Mouse (Mus musculus) liver, embryonic 15.5 days (tissue): Measurements from ENCODE around the gene Gcm2. TPM values are rescaled to one million over a fixed set of nuclear protein-coding genes. Genes with fewer than 3 reads are reported as not detected.

ENCODE experiments used
- ATAC-seq: fragments of 200-750 bp; cut with Nextera tagmentation; 2 replicates; pipeline ENCODE4 v1.8.0; 2017; ENCODE audit warnings: moderate number of reproducible peaks, mild to moderate bottlenecking, moderate library complexity; ENCODE audit not compliant: insufficient read depth
- H3K27ac ChIP-seq: fragments of 300-500 bp; sonication (generic); replicated peaks from 2 replicates; pipeline ENCODE4 v1.5.1; 2015; ENCODE audit warnings: mild to moderate bottlenecking, inconsistent platforms
- H3K27me3 ChIP-seq: fragments of 300-500 bp; sonication (generic); 2 replicates; pipeline ENCODE4 v1.6.1; 2015; ENCODE audit warnings: mild to moderate bottlenecking, inconsistent platforms
- H3K36me3 ChIP-seq: fragments of 300-500 bp; sonication (generic); replicated peaks from 2 replicates; pipeline ENCODE4 v1.6.1; 2015; ENCODE audit warnings: moderate library complexity, mild to moderate bottlenecking, inconsistent platforms
- H3K4me1 ChIP-seq: fragments of 300-500 bp; sonication (generic); replicated peaks from 2 replicates; pipeline ENCODE4 v1.6.1; 2015; ENCODE audit warnings: inconsistent platforms
- H3K4me2 ChIP-seq: fragments of 300-500 bp; sonication (generic); 2 replicates; pipeline ENCODE4 v1.6.1; 2015; ENCODE audit warnings: moderate library complexity, mild to moderate bottlenecking, inconsistent platforms
- H3K4me3 ChIP-seq: fragments of 300-500 bp; sonication (generic); replicated peaks from 2 replicates; pipeline ENCODE4 v1.5.1; 2015; ENCODE audit warnings: mild to moderate bottlenecking, inconsistent platforms
- H3K9ac ChIP-seq: fragments of 300-500 bp; sonication (generic); 2 replicates; pipeline ENCODE4 v1.6.1; 2015; ENCODE audit warnings: moderate library complexity, mild to moderate bottlenecking, inconsistent platforms
- H3K9me3 ChIP-seq: fragments of 300-500 bp; sonication (generic); replicated peaks from 2 replicates; pipeline ENCODE4 v1.6.1; 2016; ENCODE audit warnings: inconsistent platforms
- WGBS: fragments of 180-500 bp; shearing (Covaris S2); methylation state at CpG from one replicate; pipeline ENCODE4 v1.1.7; 2015; ENCODE audit warnings: mixed read lengths; ENCODE audit not compliant: insufficient replicate concordance; 5-methylcytosine and 5-hydroxymethylcytosine counted together
- polyA plus RNA-seq: library from polyadenylated mRNA; unstranded; fragments of >200 nt; fragmentation: Nextera tagmentation; extraction: Ambion mirVana; gene quantifications from 2 replicates; pipeline ENCODE4 v1.2.1, GENCODE M21; 2015

The Gcm2 gene
- polyA plus RNA-seq = not detected in 2 replicates

DNA sequence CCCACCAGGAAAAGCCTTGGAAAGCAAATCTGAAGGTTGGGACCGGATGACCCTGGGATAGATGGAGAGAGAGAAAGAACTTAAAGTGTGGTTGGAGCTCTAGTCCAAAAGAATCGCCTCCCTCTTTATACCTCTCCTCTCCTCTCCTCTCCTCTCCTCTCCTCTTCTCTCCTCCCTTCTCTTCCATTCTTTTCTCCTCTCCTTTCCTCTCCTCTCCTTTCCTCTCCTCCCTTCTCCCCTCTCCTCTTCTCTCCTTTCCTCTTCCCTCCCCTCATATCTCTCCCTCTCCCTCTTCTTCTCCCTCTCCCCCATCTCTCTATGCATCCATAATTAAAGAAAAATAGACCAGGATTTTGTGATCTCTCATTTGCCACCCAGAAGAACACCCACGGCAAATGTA lies at the start of gene Gcm2:
Gene Gcm2, minus strand, starts transcription at position 101 of the 400 bp plus-strand sequence.
- H3K27me3 ChIP-seq = peaks cover 43% of the 10 kb centered on the region
- no peak for ATAC-seq
- no peak within 1 kb of the TSS for H3K4me3 ChIP-seq
- H3K9me3 ChIP-seq = no peaks in the 10 kb centered on the region
- H3K4me2 ChIP-seq = no peak within 1 kb of the TSS
- H3K27ac ChIP-seq = no peak within 1 kb of the TSS
- H3K9ac ChIP-seq = no peak within 1 kb of the TSS
- WGBS = 53% methylated on average over 3 of the region's 3 CpGs
- H3K4me1 ChIP-seq = no peaks in the 10 kb centered on the region
- H3K36me3 ChIP-seq = no peaks in the 10 kb centered on the region

DNA sequence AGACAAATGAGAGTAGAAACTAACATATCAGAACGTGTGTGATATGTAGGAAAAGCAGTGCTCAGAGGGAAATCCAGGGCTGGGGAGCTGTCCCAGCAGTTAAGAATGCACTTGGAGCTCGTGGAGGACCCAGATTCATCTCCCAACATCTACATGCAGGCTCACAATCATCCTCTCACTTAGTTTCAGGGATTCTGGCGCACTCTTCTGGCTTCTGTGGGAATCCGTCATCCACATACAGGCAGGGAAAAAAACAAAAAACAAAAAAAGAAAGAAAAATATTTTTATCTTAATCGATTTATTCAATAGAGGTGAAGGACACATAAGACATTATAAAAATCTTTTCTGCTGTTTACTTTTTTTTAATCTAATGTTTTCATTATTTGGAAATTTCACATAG lies 47.6 kb upstream of the Gcm2 start:
- no peaks in the 10 kb centered on the region for H3K4me1 ChIP-seq
- H3K4me3 ChIP-seq = no peak overlapping the region
- no peaks in the 10 kb centered on the region for H3K27me3 ChIP-seq
- no peak for ATAC-seq
- H3K36me3 ChIP-seq = no peaks in the 10 kb centered on the region
- H3K4me2 ChIP-seq = no peak overlapping the region
- H3K27ac ChIP-seq = no peak overlapping the region
- no peak overlapping the region for H3K9ac ChIP-seq
- 45% methylated on average over 5 of the region's 5 CpGs for WGBS
- H3K9me3 ChIP-seq = no peaks in the 10 kb centered on the region

GRCm38 (mm10) chr13:41153146-41153545 lies 42.3 kb upstream of the Gcm2 start:
- 59% methylated on average over 11 of the region's 11 CpGs for WGBS
- ATAC-seq = no peak
- Histone ChIP-seq H3K4me1 (no peaks in the 10 kb centered on the region), H3K27ac (no peak overlapping the region), H3K27me3 (no peaks in the 10 kb centered on the region), H3K4me2 (no peak overlapping the region), H3K9me3 (no peaks in the 10 kb centered on the region), H3K9ac (no peak overlapping the region), H3K36me3 (no peaks in the 10 kb centered on the region), H3K4me3 (no peak overlapping the region)

DNA sequence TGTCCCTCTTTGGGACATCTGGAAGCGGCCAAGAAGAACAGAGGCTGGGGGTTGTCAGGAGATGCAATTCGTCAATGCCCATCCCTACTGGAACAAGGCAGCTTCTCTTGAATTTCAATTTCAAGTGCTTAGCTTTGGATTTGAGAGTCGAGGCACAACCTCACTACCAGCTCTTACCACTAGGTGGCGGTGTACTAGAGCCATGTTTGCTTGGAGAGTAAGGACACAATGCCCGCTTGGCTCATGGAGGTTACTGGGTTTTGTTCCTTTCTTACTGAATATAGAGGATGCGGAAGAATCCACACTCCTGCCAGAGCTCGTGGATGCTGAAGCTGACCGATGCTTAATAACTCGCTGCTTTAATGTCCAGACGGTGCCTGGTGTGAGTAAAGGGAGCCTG lies 35.4 kb upstream of the Gcm2 start:
- no peaks in the 10 kb centered on the region for H3K9me3 ChIP-seq
- no peaks in the 10 kb centered on the region for H3K27me3 ChIP-seq
- WGBS = 60% methylated on average over 10 of the region's 10 CpGs
- H3K9ac ChIP-seq = no peak overlapping the region
- no peaks in the 10 kb centered on the region for H3K36me3 ChIP-seq
- H3K4me2 ChIP-seq = no peak overlapping the region
- ATAC-seq = no peak
- H3K27ac ChIP-seq = no peak overlapping the region
- no peak overlapping the region for H3K4me3 ChIP-seq
- H3K4me1 ChIP-seq = no peaks in the 10 kb centered on the region

DNA sequence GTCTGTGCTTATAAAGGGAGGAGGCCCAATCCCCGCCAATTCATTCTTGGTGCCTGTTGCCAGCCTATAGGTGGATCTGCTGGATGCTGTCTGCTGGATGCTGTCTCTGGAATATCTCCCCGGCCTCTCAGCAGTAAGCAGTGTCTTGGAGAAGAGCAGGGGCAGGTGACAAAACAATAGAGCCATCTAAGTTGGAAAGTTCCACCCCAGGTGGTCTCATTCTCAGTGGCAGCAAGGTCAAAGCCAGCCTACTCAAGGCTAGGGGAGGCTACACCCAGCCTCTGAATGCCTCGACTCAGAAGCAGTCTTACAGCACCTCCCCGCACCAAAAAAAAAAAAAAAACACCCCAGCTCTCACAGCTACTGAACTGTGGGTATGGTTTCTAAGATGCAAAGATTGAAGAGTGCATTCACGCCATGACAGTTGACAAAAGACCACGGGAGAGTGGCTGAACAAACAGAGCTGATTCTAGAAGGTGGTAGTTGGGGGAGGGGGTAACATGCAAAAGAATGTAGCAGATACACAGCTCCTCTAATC lies 34.7 kb upstream of the Gcm2 start:
- Histone ChIP-seq H3K9me3 (no peaks in the 10 kb centered on the region), H3K27me3 (no peaks in the 10 kb centered on the region), H3K36me3 (no peaks in the 10 kb centered on the region), H3K4me1 (no peaks in the 10 kb centered on the region), H3K9ac (no peak overlapping the region), H3K4me2 (no peak overlapping the region), H3K4me3 (no peak overlapping the region), H3K27ac (no peak overlapping the region)
- ATAC-seq = no peak
- 59% methylated on average over 6 of the region's 6 CpGs for WGBS

DNA sequence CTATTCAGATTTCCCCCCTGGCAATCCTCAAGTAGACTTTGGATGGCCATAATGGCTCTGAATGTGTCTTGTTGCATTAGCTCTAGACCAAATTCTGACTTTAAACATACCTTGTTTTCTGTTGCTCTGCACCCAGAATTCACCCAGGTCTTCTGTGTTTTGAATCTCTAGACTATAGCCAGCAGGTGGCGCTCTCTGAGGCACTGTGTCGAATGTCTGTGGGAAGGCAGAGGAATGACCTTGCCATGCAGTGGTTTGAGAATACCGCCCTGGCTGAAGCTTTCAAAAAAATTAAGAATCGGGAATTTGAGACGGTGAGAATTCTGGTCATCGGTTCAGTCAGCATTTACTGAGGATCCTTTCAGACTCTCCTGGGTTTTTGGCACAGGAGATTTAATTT lies 24.1 kb upstream of the Gcm2 start:
- Histone ChIP-seq H3K9me3 (no peaks in the 10 kb centered on the region), H3K27ac (no peak overlapping the region), H3K4me3 (no peak overlapping the region), H3K4me2 (no peak overlapping the region), H3K27me3 (0 out of 2 replicates have a peak, but pooled peaks cover 3% of the 10 kb centered on the region), H3K36me3 (no peaks in the 10 kb centered on the region), H3K4me1 (no peaks in the 10 kb centered on the region), H3K9ac (no peak overlapping the region)
- WGBS = 4% methylated on average over 6 of the region's 6 CpGs
- no peak for ATAC-seq

DNA sequence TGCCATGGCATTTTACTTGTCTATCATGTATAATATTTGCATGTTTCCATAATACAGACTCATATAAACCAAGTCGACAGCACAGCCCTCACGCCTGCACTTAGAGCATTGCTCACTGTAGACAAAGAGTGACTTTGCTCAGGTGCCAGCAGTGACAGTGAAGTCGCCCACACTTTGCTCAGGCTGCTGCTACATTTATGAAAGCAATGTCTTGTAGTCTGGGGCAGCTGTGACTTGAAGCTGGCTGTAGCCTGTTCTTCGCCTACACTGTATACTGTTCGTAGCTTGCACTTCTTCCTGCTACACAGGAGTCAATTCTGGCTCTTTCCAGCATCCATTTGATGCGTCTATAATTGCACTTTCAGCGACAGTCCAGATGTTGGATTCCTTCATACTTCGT lies 18.2 kb upstream of the Gcm2 start:
- 68% methylated on average over 8 of the region's 8 CpGs for WGBS
- no peak overlapping the region for H3K4me3 ChIP-seq

GRCm38 (mm10) chr13:41128326-41128725 lies 17.5 kb upstream of the Gcm2 start:
- H3K9ac ChIP-seq = no peak overlapping the region
- 53% methylated on average over 8 of the region's 8 CpGs for WGBS
- no peaks in the 10 kb centered on the region for H3K4me1 ChIP-seq
- no peaks in the 10 kb centered on the region for H3K9me3 ChIP-seq
- no peak overlapping the region for H3K27ac ChIP-seq
- H3K36me3 ChIP-seq = no peaks in the 10 kb centered on the region
- 0 out of 2 replicates have a peak, but pooled peaks cover 3% of the 10 kb centered on the region for H3K27me3 ChIP-seq
- H3K4me2 ChIP-seq = no peak overlapping the region
- ATAC-seq = no peak
- H3K4me3 ChIP-seq = no peak overlapping the region

More for the DNA sequence above, 18.2 kb upstream of the Gcm2 start:
- Histone ChIP-seq H3K27ac (no peak overlapping the region), H3K9me3 (no peaks in the 10 kb centered on the region), H3K27me3 (0 out of 2 replicates have a peak, but pooled peaks cover 3% of the 10 kb centered on the region), H3K36me3 (no peaks in the 10 kb centered on the region), H3K4me1 (no peaks in the 10 kb centered on the region), H3K9ac (no peak overlapping the region), H3K4me2 (no peak overlapping the region)
- ATAC-seq = no peak

DNA sequence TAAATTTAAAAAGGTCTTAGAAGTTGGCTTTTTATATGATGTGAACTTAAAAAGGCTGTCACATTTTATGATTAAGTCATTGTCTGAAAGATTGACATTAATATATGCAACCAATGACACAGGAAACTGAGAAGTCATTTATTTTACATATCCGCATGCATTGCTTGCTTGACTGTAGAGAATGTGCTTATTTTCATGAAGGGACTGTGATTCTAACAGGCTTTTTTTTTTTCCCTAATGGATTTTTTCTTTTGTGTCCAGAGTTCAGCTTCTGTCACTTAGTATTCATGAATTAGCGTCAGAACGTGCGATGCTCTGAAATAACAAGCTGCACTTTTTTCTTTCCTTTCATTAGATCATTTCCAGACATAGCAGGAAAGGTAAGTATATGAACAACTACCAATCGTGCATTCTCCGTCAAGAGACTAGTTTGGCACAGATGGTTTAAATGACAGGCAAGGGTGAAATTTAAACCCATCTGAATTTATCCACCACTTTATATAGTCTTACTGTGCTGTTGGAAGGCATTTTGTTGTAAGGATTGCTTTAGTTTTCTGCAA lies 12.9 kb upstream of the Gcm2 start:
- Histone ChIP-seq H3K9ac (no peak overlapping the region), H3K4me1 (no peaks in the 10 kb centered on the region), H3K4me3 (no peak overlapping the region), H3K4me2 (no peak overlapping the region), H3K27ac (no peak overlapping the region), H3K36me3 (no peaks in the 10 kb centered on the region), H3K9me3 (no peaks in the 10 kb centered on the region), H3K27me3 (no peaks in the 10 kb centered on the region)
- WGBS = 80% methylated on average over 6 of the region's 6 CpGs
- ATAC-seq = no peak

- Histone ChIP-seq H3K4me3 (no peak overlapping the region), H3K4me1 (no peaks in the 10 kb centered on the region), H3K27me3 (peaks cover 13% of the 10 kb centered on the region), H3K9me3 (no peaks in the 10 kb centered on the region), H3K27ac (no peak overlapping the region), H3K36me3 (no peaks in the 10 kb centered on the region), H3K4me2 (no peak overlapping the region), H3K9ac (no peak overlapping the region)
- no peak for ATAC-seq
- WGBS = 15% methylated on average over 9 of the region's 9 CpGs
Observed at GRCm38 (mm10) chr13:41119152-41119945, 8.5 kb upstream of the Gcm2 start.

DNA sequence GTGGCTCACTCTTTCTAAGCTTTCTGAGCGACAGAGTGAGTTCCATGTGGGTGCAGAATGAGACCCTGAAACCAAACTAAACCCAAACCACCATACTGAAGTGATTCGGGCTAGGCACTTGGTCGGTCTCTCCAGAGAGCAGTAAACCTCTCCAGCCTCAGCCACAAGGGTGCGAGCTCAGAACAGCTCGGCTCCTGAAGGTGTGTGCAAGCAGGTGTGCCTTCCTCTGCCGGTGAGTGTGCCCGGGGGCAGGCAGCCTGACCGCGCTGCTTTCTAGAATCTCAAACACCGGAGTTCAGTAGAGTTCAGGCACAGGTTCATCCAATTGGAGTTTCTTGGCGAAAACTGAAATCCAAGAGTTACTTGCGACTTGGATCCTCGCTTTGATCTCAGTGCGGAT lies 3.1 kb upstream of the Gcm2 start, which contains the start of gene Sycp2l:
Gene Sycp2l, plus strand, starts transcription at position 368 of the 400 bp plus-strand sequence.
- Histone ChIP-seq H3K4me2 (peak within 1 kb of the TSS; percentile 27), H3K27ac (no peak within 1 kb of the TSS), H3K4me3 (no peak within 1 kb of the TSS), H3K9ac (no peak within 1 kb of the TSS), H3K4me1 (no peaks in the 10 kb centered on the region), H3K9me3 (no peaks in the 10 kb centered on the region), H3K36me3 (no peaks in the 10 kb centered on the region), H3K27me3 (peaks cover 43% of the 10 kb centered on the region)
- WGBS = 32% methylated on average over 14 of the region's 14 CpGs
- no peak for ATAC-seq
